In genomic region chr8:119984085-119984484, GRCm38 (mm10) we compare ENCODE assay signal across 12 mouse cellular contexts. TPM values are rescaled to one million over a fixed set of nuclear protein-coding genes. Genes with fewer than 3 reads are reported as not detected.
DNase-seq lines count a peak whose midpoint lies in the region; ATAC-seq and TF ChIP-seq lines count a peak whose summit lies in the region.
"Had no signal": no experiment of that assay in that cellular context is flagged by ENCODE, and none has a peak within 500 bp of the region (broad histone marks: within the 10 kb centered on the region; RNA-seq: fewer than 3 reads in every experiment).

No protein-coding gene starts in this region.

- H3K4me1 ChIP-seq in cerebellum, adult 2 months (ENCODE audit: control insufficient read depth, insufficient read depth, low read length) = peaks cover 12% of the 10 kb centered on the region
- no peaks in the 10 kb centered on the region for H3K4me1 ChIP-seq in lung, embryonic 14.5 days (ENCODE audit: insufficient read depth)
- no peaks in the 10 kb centered on the region for H3K4me1 ChIP-seq in midbrain, embryonic 16.5 days (ENCODE audit: control insufficient read depth, insufficient read depth, low read length)
- H3K4me1 ChIP-seq: liver, embryonic 15.5 days had no signal

- H3K27ac ChIP-seq in cerebellum, adult 2 months (ENCODE audit: insufficient read depth, low read length) = no peak overlapping the region
- no peak overlapping the region for H3K27ac ChIP-seq in lung, embryonic 14.5 days (ENCODE audit: low read depth)
- no peak overlapping the region for H3K27ac ChIP-seq in midbrain, embryonic 16.5 days (ENCODE audit: low read length)
- H3K27ac ChIP-seq: embryonic facial prominence, embryonic 12.5 days; liver, embryonic 15.5 days had no signal

- no peaks in the 10 kb centered on the region for H3K9me3 ChIP-seq in lung, embryonic 14.5 days (ENCODE audit: low read depth, low read length)
- no peaks in the 10 kb centered on the region for H3K9me3 ChIP-seq in midbrain, embryonic 16.5 days (replicated peaks; ENCODE audit: control insufficient read depth, low read length, poor library complexity, severe bottlenecking)
- H3K9me3 ChIP-seq: embryonic facial prominence, embryonic 12.5 days; liver, embryonic 15.5 days had no signal

- no peaks in the 10 kb centered on the region for H3K36me3 ChIP-seq in lung, embryonic 14.5 days (ENCODE audit: insufficient read depth)
- no peaks in the 10 kb centered on the region for H3K36me3 ChIP-seq in midbrain, embryonic 16.5 days (ENCODE audit: control insufficient read depth, insufficient read depth, low read length)
- H3K36me3 ChIP-seq: embryonic facial prominence, embryonic 12.5 days; liver, embryonic 15.5 days had no signal

- ATAC-seq in lung, embryonic 14.5 days (ENCODE audit: insufficient read depth) = no peak
- no peak for ATAC-seq in midbrain, embryonic 16.5 days
- ATAC-seq: hindbrain, embryonic 16.5 days had no signal

- H3K27me3 ChIP-seq in cerebellum, adult 2 months (ENCODE audit: control insufficient read depth, insufficient read depth, low read length) = no peaks in the 10 kb centered on the region
- H3K27me3 ChIP-seq in lung, embryonic 14.5 days (ENCODE audit: insufficient read depth, low read length) = no peaks in the 10 kb centered on the region
- no peaks in the 10 kb centered on the region for H3K27me3 ChIP-seq in midbrain, embryonic 16.5 days (ENCODE audit: control insufficient read depth, insufficient read depth, low read depth, low read length)
- H3K27me3 ChIP-seq: embryonic facial prominence, embryonic 12.5 days; liver, embryonic 15.5 days had no signal

- no peak for DNase-seq in cerebellum, adult 2 months
- DNase-seq in cerebellum, adult 11-12 months = no peak
- no peak for DNase-seq in lung, embryonic 14.5 days
- no peak for DNase-seq in lung, postnatal 14 days
- DNase-seq in kidney, postnatal 10 days = peak; percentile 61
- DNase-seq in thymus, postnatal 14 days = peak; percentile 46
- DNase-seq in c-Kit-positive CD71-positive TER-119-positive erythroid progenitor cells, embryonic 14.5 days (ENCODE audit: low spot score) = no peak
- DNase-seq: right cerebral cortex, postnatal 4 days had no signal

- H3K4me2 ChIP-seq in lung, embryonic 14.5 days = no peak overlapping the region
- no peak overlapping the region for H3K4me2 ChIP-seq in midbrain, embryonic 16.5 days (ENCODE audit: low read length)
- H3K4me2 ChIP-seq: embryonic facial prominence, embryonic 12.5 days; liver, embryonic 15.5 days had no signal

- no peak for TF ChIP-seq POLR2A in cerebellum, adult 2 months (IDR thresholded peaks at IDR 0.05; ENCODE audit: borderline replicate concordance, insufficient read depth, low read length)

- TF ChIP-seq CTCF in cerebellum, adult 2 months (IDR thresholded peaks at IDR 0.05; ENCODE audit: borderline replicate concordance, insufficient read depth, low read depth, low read length) = 0 out of 2 replicates have a peak, but pooled peaks have one; percentile 22
- peak; percentile 47 for TF ChIP-seq CTCF in lung, embryonic 14.5 days (IDR thresholded peaks at IDR 0.05; ENCODE audit: low read depth)

- H3K4me3 ChIP-seq in cerebellum, adult 2 months (replicated peaks; ENCODE audit: insufficient read depth, low read depth, low read length) = no peak overlapping the region
- no peak overlapping the region for H3K4me3 ChIP-seq in lung, embryonic 14.5 days (ENCODE audit: low read depth, low read length)
- no peak overlapping the region for H3K4me3 ChIP-seq in midbrain, embryonic 16.5 days (ENCODE audit: low read depth, low read length)
- H3K4me3 ChIP-seq: embryonic facial prominence, embryonic 12.5 days; liver, embryonic 15.5 days had no signal

- H3K9ac ChIP-seq in lung, embryonic 14.5 days = no peak overlapping the region
- H3K9ac ChIP-seq in midbrain, embryonic 16.5 days (ENCODE audit: low read depth, low read length) = no peak overlapping the region
- H3K9ac ChIP-seq: embryonic facial prominence, embryonic 12.5 days; liver, embryonic 15.5 days had no signal

RNA-seq across cellular contexts. Expression of gene Crispld2, which starts 8.2 kb away (rescaled TPM):
- polyA plus RNA-seq in cerebellum, adult 2 months (2012; rRNA removed) = 2.4 and 2.6 TPM in 2 replicates
- 4.4 and 4.9 TPM in 2 replicates for polyA plus RNA-seq in lung, embryonic 14.5 days (2014; fragmentation: Nextera tagmentation; extraction: Ambion mirVana)
- 2.0 and 2.4 TPM in 2 replicates for polyA plus RNA-seq in midbrain, embryonic 16.5 days (2015; fragmentation: Nextera tagmentation; extraction: Ambion mirVana)

Comparison
In these comparisons a context has a peak if more than half of its experiments do, and no peak if none do; other contexts are left out.
1. DNase-seq: peak in kidney, postnatal 10 days (single experiment) and thymus, postnatal 14 days (single experiment); none in cerebellum, adult 2 months (0 of 2), cerebellum, adult 11-12 months (single experiment), lung, embryonic 14.5 days (single experiment), lung, postnatal 14 days (single experiment) and c-Kit-positive CD71-positive TER-119-positive erythroid progenitor cells, embryonic 14.5 days (single experiment).